Mouse (Mus musculus): ENCODE measurements at regions not wholly inside any gene's neighbourhood (a gene's known extent, or its start where the extent isn't known, plus 50 kb on each side); places are given as distances from the start of the nearest gene placed in this dataset.

DNA sequence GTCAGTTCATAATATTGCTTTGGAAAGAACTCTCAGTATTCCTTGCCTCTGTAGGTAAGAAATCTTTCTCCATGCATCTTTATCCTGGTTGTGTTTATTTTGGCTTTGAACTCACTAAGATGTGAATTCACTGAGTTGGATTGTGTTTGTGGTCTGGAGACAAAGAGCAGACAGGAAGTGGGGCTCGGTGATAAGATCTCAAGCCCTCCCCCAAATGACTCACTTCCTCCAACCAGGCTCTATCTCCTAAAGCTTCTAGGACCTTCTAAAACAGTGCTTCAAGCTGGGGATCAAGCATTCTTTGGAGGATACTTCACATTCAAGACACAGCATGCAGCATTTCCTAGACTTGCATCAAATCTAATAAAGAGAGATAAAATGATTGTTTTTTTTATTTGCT lies 395.5 kb upstream of the Nrp1 start:
- peak; percentile 28; the same call in 1 of the 2 replicates for ATAC-seq (replicated peaks; ENCODE audit: extremely low read depth, insufficient read depth, low FRiP score)
- Histone ChIP-seq H3K4me2 (ENCODE audit: low read depth, low read length) (no peak overlapping the region), H3K4me1 (ENCODE audit: control insufficient read depth, insufficient read depth, low read length) (no peaks in the 10 kb centered on the region; the same call in 1 of the 2 replicates), H3K27ac (ENCODE audit: low read length) (no peak overlapping the region), H3K36me3 (ENCODE audit: control insufficient read depth, insufficient read depth) (no peaks in the 10 kb centered on the region), H3K4me3 (ENCODE audit: low read length) (no peak overlapping the region), H3K9ac (ENCODE audit: low read length) (no peak overlapping the region), H3K27me3 (ENCODE audit: control insufficient read depth, insufficient read depth, low read length) (no peaks in the 10 kb centered on the region), H3K9me3 (replicated peaks; ENCODE audit: control insufficient read depth, low read length) (no peaks in the 10 kb centered on the region)
- WGBS = 60% methylated on average over 1 of the region's 1 CpGs

DNA sequence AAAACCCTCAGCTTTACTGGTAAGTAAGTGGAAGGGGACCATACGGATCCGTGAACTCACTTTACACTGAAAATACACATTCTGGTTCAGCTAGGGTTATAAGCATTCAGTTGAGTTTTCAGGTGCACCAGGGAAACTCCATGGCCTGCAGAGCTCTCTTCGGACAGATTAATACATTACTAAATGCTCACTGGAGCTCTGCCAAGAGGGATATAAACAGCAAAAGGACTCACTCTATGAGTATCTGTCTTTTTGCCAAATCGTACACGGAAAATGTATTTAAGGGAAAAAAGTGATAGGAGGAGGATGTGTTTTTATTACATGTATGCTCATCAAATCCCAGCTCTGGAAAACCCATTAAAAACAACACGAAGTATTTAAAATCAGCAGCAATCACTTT lies 394.8 kb upstream of the Nrp1 start:
- Histone ChIP-seq H3K4me1 (ENCODE audit: control insufficient read depth, insufficient read depth, low read length) (no peaks in the 10 kb centered on the region; the same call in 1 of the 2 replicates), H3K27ac (ENCODE audit: low read length) (peak overlapping the region; percentile 43; the same call in 1 of the 2 replicates), H3K27me3 (ENCODE audit: control insufficient read depth, insufficient read depth, low read length) (no peaks in the 10 kb centered on the region), H3K9ac (ENCODE audit: low read length) (no peak overlapping the region), H3K9me3 (replicated peaks; ENCODE audit: control insufficient read depth, low read length) (no peaks in the 10 kb centered on the region), H3K36me3 (ENCODE audit: control insufficient read depth, insufficient read depth) (no peaks in the 10 kb centered on the region), H3K4me3 (ENCODE audit: low read length) (no peak overlapping the region), H3K4me2 (ENCODE audit: low read depth, low read length) (no peak overlapping the region)
- WGBS = 57% methylated on average over 6 of the region's 6 CpGs
- ATAC-seq (replicated peaks; ENCODE audit: extremely low read depth, insufficient read depth, low FRiP score) = no peak

DNA sequence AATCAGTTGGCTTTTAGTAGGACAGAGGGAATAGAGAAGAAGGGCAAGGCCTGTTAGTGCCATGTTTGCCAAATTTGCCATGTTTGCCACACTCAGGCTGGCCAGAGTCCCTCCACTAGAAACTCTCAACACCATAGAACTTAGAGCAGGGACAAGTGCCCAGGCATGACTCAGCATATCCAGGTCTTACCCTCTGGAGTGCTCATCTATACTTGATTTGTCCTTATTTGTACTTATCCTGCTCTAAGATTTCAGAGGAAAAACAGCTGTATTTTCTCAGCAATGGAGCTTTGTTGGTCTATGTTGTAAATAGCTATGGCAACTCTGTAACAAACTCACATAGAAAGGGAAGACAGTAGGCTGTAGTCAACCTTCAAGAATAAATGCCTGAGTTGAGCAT lies 393.6 kb upstream of the Nrp1 start:
- H3K4me1 ChIP-seq (ENCODE audit: control insufficient read depth, insufficient read depth, low read length) = no peaks in the 10 kb centered on the region; the same call in 1 of the 2 replicates
- H3K9me3 ChIP-seq (replicated peaks; ENCODE audit: control insufficient read depth, low read length) = no peaks in the 10 kb centered on the region
- H3K36me3 ChIP-seq (ENCODE audit: control insufficient read depth, insufficient read depth) = no peaks in the 10 kb centered on the region
- no peak overlapping the region for H3K4me3 ChIP-seq (ENCODE audit: low read length)
- no peak overlapping the region for H3K27ac ChIP-seq (ENCODE audit: low read length)
- ATAC-seq (replicated peaks; ENCODE audit: extremely low read depth, insufficient read depth, low FRiP score) = no peak
- no peaks in the 10 kb centered on the region for H3K27me3 ChIP-seq (ENCODE audit: control insufficient read depth, insufficient read depth, low read length)
- no peak overlapping the region for H3K9ac ChIP-seq (ENCODE audit: low read length)
- no peak overlapping the region for H3K4me2 ChIP-seq (ENCODE audit: low read depth, low read length)

DNA sequence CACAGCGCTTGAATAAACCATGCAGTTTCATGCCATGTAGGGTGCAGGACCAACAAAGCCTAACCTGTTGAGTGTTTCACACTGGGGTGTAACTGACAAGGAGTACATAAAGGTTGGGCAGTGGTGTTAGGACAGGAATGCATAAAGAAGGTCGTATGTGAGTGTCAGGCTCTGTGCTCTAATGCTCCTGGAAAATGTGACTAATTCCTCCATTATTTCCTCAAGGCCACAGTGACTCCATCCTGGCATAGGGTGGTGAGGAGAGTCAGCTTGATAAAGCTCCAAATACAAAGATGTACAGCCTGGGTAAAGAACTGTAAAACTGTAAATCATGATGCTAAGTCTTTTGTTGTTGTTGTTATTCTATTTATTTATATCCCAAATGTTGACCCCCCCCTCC lies 393.1 kb upstream of the Nrp1 start:
- Histone ChIP-seq H3K27ac (ENCODE audit: low read length) (no peak overlapping the region), H3K27me3 (ENCODE audit: control insufficient read depth, insufficient read depth, low read length) (no peaks in the 10 kb centered on the region), H3K4me3 (ENCODE audit: low read length) (no peak overlapping the region), H3K4me1 (ENCODE audit: control insufficient read depth, insufficient read depth, low read length) (no peaks in the 10 kb centered on the region; the same call in 1 of the 2 replicates), H3K9me3 (replicated peaks; ENCODE audit: control insufficient read depth, low read length) (no peaks in the 10 kb centered on the region), H3K36me3 (ENCODE audit: control insufficient read depth, insufficient read depth) (no peaks in the 10 kb centered on the region), H3K4me2 (ENCODE audit: low read depth, low read length) (no peak overlapping the region), H3K9ac (ENCODE audit: low read length) (no peak overlapping the region)
- no peak for ATAC-seq (replicated peaks; ENCODE audit: extremely low read depth, insufficient read depth, low FRiP score)
- 72% methylated on average over 2 of the region's 2 CpGs for WGBS

DNA sequence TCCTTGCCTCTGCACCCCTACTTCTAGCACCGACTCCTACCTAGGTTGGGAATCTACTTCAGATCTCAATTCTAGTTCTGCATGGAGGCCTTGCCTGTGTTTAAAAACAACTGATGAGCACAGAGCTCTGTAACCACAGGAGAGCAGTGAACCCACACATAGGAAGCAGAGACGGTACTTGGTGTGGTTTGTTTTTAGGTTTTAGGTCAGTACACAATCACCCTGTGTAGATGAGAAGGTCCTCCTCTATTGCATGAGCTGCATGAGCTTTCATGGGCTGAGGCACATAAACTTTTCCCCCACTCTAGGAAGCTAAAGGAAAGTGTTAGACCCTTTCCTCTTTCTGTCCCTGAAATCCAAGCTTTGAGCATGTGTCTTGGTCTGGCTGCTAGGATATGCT lies 390.4 kb upstream of the Nrp1 start:
- Histone ChIP-seq H3K36me3 (ENCODE audit: control insufficient read depth, insufficient read depth) (no peaks in the 10 kb centered on the region), H3K27me3 (ENCODE audit: control insufficient read depth, insufficient read depth, low read length) (no peaks in the 10 kb centered on the region), H3K27ac (ENCODE audit: low read length) (no peak overlapping the region), H3K4me1 (ENCODE audit: control insufficient read depth, insufficient read depth, low read length) (no peaks in the 10 kb centered on the region), H3K4me3 (ENCODE audit: low read length) (no peak overlapping the region), H3K4me2 (ENCODE audit: low read depth, low read length) (no peak overlapping the region), H3K9ac (ENCODE audit: low read length) (no peak overlapping the region), H3K9me3 (replicated peaks; ENCODE audit: control insufficient read depth, low read length) (no peaks in the 10 kb centered on the region)
- no peak for ATAC-seq (replicated peaks; ENCODE audit: extremely low read depth, insufficient read depth, low FRiP score)
- 83% methylated on average over 2 of the region's 2 CpGs for WGBS

DNA sequence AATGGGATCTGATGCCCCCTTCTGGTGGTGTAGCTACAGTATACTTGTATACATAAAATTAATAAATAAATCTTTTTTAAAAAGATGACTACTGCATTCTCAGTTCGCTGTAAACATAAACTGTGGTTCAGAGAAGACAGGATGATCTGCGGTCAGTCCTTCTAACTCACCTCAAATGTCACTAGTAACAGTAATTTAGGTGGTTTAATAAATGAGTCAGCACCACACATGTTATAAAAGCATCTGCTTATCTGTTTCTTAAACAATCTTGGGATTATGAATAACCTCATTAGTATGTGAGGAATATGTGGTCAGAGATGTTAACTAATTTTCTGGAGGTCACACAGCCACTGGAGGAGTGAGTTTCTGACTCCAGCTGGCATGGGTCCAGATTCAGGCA lies 385.2 kb upstream of the Nrp1 start:
- H3K4me3 ChIP-seq (ENCODE audit: low read length) = no peak overlapping the region
- H3K36me3 ChIP-seq (ENCODE audit: control insufficient read depth, insufficient read depth) = no peaks in the 10 kb centered on the region
- H3K4me2 ChIP-seq (ENCODE audit: low read depth, low read length) = no peak overlapping the region
- ATAC-seq (replicated peaks; ENCODE audit: extremely low read depth, insufficient read depth, low FRiP score) = no peak
- no peaks in the 10 kb centered on the region for H3K4me1 ChIP-seq (ENCODE audit: control insufficient read depth, insufficient read depth, low read length)
- no peak overlapping the region for H3K27ac ChIP-seq (ENCODE audit: low read length)
- WGBS = 94% methylated on average over 2 of the region's 2 CpGs
- H3K9me3 ChIP-seq (replicated peaks; ENCODE audit: control insufficient read depth, low read length) = no peaks in the 10 kb centered on the region
- H3K9ac ChIP-seq (ENCODE audit: low read length) = no peak overlapping the region
- H3K27me3 ChIP-seq (ENCODE audit: control insufficient read depth, insufficient read depth, low read length) = no peaks in the 10 kb centered on the region

DNA sequence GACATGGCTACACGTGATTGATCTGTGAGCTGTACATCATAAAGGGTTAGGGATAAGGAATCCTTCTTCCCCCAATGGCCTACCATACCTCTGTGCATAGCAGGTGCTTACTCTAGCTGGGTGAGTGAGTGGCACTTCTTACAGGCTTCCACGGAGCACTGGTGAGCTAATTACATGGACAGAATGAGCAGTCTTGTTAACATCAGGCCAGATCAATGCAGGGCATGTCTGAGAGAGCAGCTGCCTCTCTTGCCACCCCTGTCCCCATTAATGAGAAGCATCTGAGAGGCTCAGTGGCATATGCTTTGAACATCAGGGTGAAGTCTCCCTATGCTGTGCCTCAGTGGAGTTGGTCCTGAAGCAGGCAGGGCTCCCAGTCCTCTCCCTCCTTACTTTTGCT lies 380.7 kb upstream of the Nrp1 start:
- no peak for ATAC-seq (replicated peaks; ENCODE audit: extremely low read depth, insufficient read depth, low FRiP score)
- H3K9me3 ChIP-seq (replicated peaks; ENCODE audit: control insufficient read depth, low read length) = no peaks in the 10 kb centered on the region
- H3K4me2 ChIP-seq (ENCODE audit: low read depth, low read length) = no peak overlapping the region
- no peaks in the 10 kb centered on the region for H3K36me3 ChIP-seq (ENCODE audit: control insufficient read depth, insufficient read depth)
- H3K4me3 ChIP-seq (ENCODE audit: low read length) = no peak overlapping the region
- H3K27ac ChIP-seq (ENCODE audit: low read length) = no peak overlapping the region
- no peak overlapping the region for H3K9ac ChIP-seq (ENCODE audit: low read length)
- 64% methylated on average over 2 of the region's 2 CpGs for WGBS
- H3K27me3 ChIP-seq (ENCODE audit: control insufficient read depth, insufficient read depth, low read length) = no peaks in the 10 kb centered on the region
- no peaks in the 10 kb centered on the region for H3K4me1 ChIP-seq (ENCODE audit: control insufficient read depth, insufficient read depth, low read length)

DNA sequence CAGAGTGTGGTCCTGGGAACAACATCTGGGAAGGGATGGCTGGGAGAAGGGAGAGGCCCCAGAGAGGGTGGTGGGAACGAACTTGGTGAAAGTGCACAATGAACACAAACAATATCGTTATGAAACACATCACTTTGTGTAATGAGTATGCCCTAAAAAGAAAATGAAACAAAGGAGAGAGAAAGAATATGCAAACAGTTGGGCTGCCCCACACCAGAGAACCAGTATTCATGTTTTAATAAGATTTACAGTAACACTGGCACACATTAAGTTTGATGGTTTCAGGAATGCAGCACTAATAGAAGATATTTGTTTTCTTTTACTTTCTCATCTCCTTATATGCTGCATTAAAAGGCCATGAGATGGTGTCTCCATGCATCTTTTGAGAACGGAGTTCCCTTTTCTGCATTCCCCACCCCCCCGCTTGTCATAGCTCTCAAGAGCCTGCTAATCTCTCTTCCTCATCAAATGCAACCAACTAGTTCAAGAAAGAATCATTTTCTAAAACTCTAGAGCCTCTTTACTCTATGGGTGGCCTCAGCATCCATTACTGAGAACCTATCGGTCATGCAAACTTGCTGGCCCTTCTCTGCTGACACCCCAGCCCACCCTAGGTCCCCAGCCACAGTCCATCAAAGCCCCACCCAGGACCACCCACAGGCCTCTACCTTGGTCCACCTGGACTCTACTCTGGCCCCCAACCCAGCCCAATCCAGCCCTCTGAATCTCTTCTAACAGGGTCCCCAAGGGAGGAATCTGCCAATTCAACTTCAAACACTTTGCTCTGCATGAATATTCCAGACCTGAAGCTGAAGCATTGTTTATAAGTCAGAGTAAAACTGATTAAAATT lies 379.0 kb upstream of the Nrp1 start:
- H3K4me1 ChIP-seq (ENCODE audit: control insufficient read depth, insufficient read depth, low read length) = no peaks in the 10 kb centered on the region
- H3K4me2 ChIP-seq (ENCODE audit: low read depth, low read length) = no peak overlapping the region
- no peaks in the 10 kb centered on the region for H3K36me3 ChIP-seq (ENCODE audit: control insufficient read depth, insufficient read depth)
- no peak overlapping the region for H3K4me3 ChIP-seq (ENCODE audit: low read length)
- no peak for ATAC-seq (replicated peaks; ENCODE audit: extremely low read depth, insufficient read depth, low FRiP score)
- 74% methylated on average over 5 of the region's 5 CpGs for WGBS
- H3K9me3 ChIP-seq (replicated peaks; ENCODE audit: control insufficient read depth, low read length) = no peaks in the 10 kb centered on the region
- no peak overlapping the region for H3K9ac ChIP-seq (ENCODE audit: low read length)
- no peaks in the 10 kb centered on the region for H3K27me3 ChIP-seq (ENCODE audit: control insufficient read depth, insufficient read depth, low read length)
- no peak overlapping the region for H3K27ac ChIP-seq (ENCODE audit: low read length)

DNA sequence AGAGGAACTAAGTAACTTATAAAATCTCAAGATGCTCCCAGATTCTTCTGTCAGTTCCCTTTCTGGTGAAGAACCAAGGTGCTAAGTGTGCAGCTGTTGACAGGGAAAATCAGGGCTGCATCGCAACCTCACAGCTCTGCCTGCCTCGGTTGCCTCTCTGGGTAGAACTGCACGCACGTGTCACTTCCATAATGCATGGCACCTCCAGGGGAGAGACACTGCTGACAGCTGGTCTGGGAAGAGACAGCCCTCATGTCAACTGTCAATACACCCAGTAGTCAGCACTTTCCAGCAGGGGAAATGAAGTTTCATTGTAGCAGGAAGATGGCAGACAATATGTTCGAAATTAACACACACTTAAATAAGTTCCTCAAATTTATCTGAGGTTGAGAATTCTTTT lies 376.2 kb upstream of the Nrp1 start:
- Histone ChIP-seq H3K27ac (ENCODE audit: low read length) (no peak overlapping the region), H3K9ac (ENCODE audit: low read length) (no peak overlapping the region), H3K4me3 (ENCODE audit: low read length) (no peak overlapping the region), H3K36me3 (ENCODE audit: control insufficient read depth, insufficient read depth) (no peaks in the 10 kb centered on the region), H3K4me2 (ENCODE audit: low read depth, low read length) (no peak overlapping the region), H3K4me1 (ENCODE audit: control insufficient read depth, insufficient read depth, low read length) (no peaks in the 10 kb centered on the region), H3K9me3 (replicated peaks; ENCODE audit: control insufficient read depth, low read length) (no peaks in the 10 kb centered on the region), H3K27me3 (ENCODE audit: control insufficient read depth, insufficient read depth, low read length) (no peaks in the 10 kb centered on the region)
- no peak for ATAC-seq (replicated peaks; ENCODE audit: extremely low read depth, insufficient read depth, low FRiP score)
- 61% methylated on average over 5 of the region's 5 CpGs for WGBS

Data from heart, embryonic 16.5 days (tissue).